In genomic region chr2:145674496-145675141, GRCm38 (mm10) we compare ENCODE assay signal across 9 mouse cellular contexts. TPM values are rescaled to one million over a fixed set of nuclear protein-coding genes. Genes with fewer than 3 reads are reported as not detected.
DNase-seq lines count a peak whose midpoint lies in the region; ATAC-seq and TF ChIP-seq lines count a peak whose summit lies in the region.
"Had no signal": no experiment of that assay in that cellular context is flagged by ENCODE, and none has a peak within 500 bp of the region (broad histone marks: within the 10 kb centered on the region; RNA-seq: fewer than 3 reads in every experiment).

No protein-coding gene starts in this region.

- peaks cover 5% of the 10 kb centered on the region; the same call in 1 of the 2 replicates for H3K4me1 ChIP-seq in kidney, adult 2 months (ENCODE audit: control insufficient read depth, insufficient read depth, low read length)
- H3K4me1 ChIP-seq in bone marrow macrophage, adult 2 months (ENCODE audit: control insufficient read depth, insufficient read depth, low read length): 0 out of 2 replicates have a peak, but pooled peaks cover 2% of the 10 kb centered on the region
- peaks cover 23% of the 10 kb centered on the region for H3K4me1 ChIP-seq in hindbrain, embryonic 12.5 days
- peaks cover 18% of the 10 kb centered on the region for H3K4me1 ChIP-seq in midbrain, embryonic 13.5 days (replicated peaks)

- no peak overlapping the region; the same call in 1 of the 2 replicates for H3K27ac ChIP-seq in kidney, adult 2 months (ENCODE audit: insufficient read depth, low read depth, low read length)
- H3K27ac ChIP-seq in bone marrow macrophage, adult 2 months (ENCODE audit: insufficient read depth, low read depth, low read length): no peak overlapping the region
- peak overlapping the region; percentile 42; the same call in 1 of the 2 replicates for H3K27ac ChIP-seq in hindbrain, embryonic 12.5 days
- H3K27ac ChIP-seq in midbrain, embryonic 13.5 days: no peak overlapping the region

- no peak for TF ChIP-seq CTCF in kidney, adult 2 months (conservative IDR thresholded peaks at IDR 0.05; ENCODE audit: insufficient read depth, insufficient read length, low read depth, low read length)
- no peak for TF ChIP-seq CTCF in bone marrow macrophage, adult 2 months (IDR thresholded peaks at IDR 0.05; ENCODE audit: low read depth, low read length)

- no peaks in the 10 kb centered on the region for H3K27me3 ChIP-seq in kidney, adult 2 months (replicated peaks; ENCODE audit: control insufficient read depth, insufficient read depth, low read length)
- H3K27me3 ChIP-seq in hindbrain, embryonic 12.5 days: no peaks in the 10 kb centered on the region
- H3K27me3 ChIP-seq in midbrain, embryonic 13.5 days: peaks cover 9% of the 10 kb centered on the region; the same call in 1 of the 2 replicates
- H3K27me3 ChIP-seq: Patski had no signal

- ATAC-seq in hindbrain, embryonic 12.5 days (ENCODE audit: low FRiP score): peak; percentile 49
- ATAC-seq in midbrain, embryonic 13.5 days: peak; percentile 65

- H3K9me3 ChIP-seq in hindbrain, embryonic 12.5 days (replicated peaks): no peaks in the 10 kb centered on the region
- no peaks in the 10 kb centered on the region for H3K9me3 ChIP-seq in midbrain, embryonic 13.5 days

- peak overlapping the region; percentile 73 for H3K9ac ChIP-seq in hindbrain, embryonic 12.5 days
- H3K9ac ChIP-seq in midbrain, embryonic 13.5 days (replicated peaks): peak overlapping the region; percentile 75

- DNase-seq in kidney, adult 2 months: no peak
- no peak for DNase-seq in kidney, postnatal 14 days
- no peak for DNase-seq in urinary bladder, adult 18-20 months (ENCODE audit: low spot score in 2 of 2)
- DNase-seq in cerebellum, adult 11-12 months: no peak
- DNase-seq in adrenal gland, postnatal 10 days: no peak

- H3K4me2 ChIP-seq in hindbrain, embryonic 12.5 days (replicated peaks): peak overlapping the region; percentile 90
- H3K4me2 ChIP-seq in midbrain, embryonic 13.5 days (replicated peaks): peak overlapping the region; percentile 93

- H3K36me3 ChIP-seq in kidney, adult 2 months (ENCODE audit: control insufficient read depth, insufficient read depth, low read length): no peaks in the 10 kb centered on the region
- H3K36me3 ChIP-seq in hindbrain, embryonic 12.5 days: no peaks in the 10 kb centered on the region
- no peaks in the 10 kb centered on the region for H3K36me3 ChIP-seq in midbrain, embryonic 13.5 days

- WGBS in kidney, adult 2 months: 4% methylated on average over 23 of the region's 23 CpGs
- WGBS in hindbrain, embryonic 12.5 days: 5% methylated on average over 23 of the region's 23 CpGs
- 6% methylated on average over 22 of the region's 23 CpGs for WGBS in midbrain, embryonic 13.5 days

- no peak for TF ChIP-seq POLR2A in kidney, adult 2 months (IDR thresholded peaks at IDR 0.05; ENCODE audit: low read depth, low read length)
- no peak for TF ChIP-seq POLR2A in bone marrow macrophage, adult 2 months (IDR thresholded peaks at IDR 0.05; ENCODE audit: borderline replicate concordance, low read depth, low read length)

- peak overlapping the region; percentile 69 for H3K4me3 ChIP-seq in kidney, adult 2 months (ENCODE audit: insufficient read depth, low read depth, low read length)
- H3K4me3 ChIP-seq in bone marrow macrophage, adult 2 months (ENCODE audit: insufficient read depth, low read length): peak overlapping the region; percentile 64
- H3K4me3 ChIP-seq in hindbrain, embryonic 12.5 days: peak overlapping the region; percentile 64
- peak overlapping the region; percentile 69 for H3K4me3 ChIP-seq in midbrain, embryonic 13.5 days (replicated peaks)

RNA-seq across cellular contexts. Expression of gene Rin2, which starts 0.4 kb away (rescaled TPM):
- polyA plus RNA-seq in kidney, adult 2 months (2012; rRNA removed): 17.0 and 18.8 TPM in 2 replicates
- polyA plus RNA-seq in bone marrow macrophage, adult 2 months (2012; ENCODE audit: insufficient read depth, insufficient read length, missing spikeins): 64.5 and 70.2 TPM in 2 replicates
- polyA plus RNA-seq in hindbrain, embryonic 12.5 days (2016; fragmentation: Nextera tagmentation; extraction: Ambion mirVana): 21.4 and 29.2 TPM in 2 replicates
- 11.9 and 12.8 TPM in 2 replicates for polyA plus RNA-seq in midbrain, embryonic 13.5 days (2015; fragmentation: Nextera tagmentation; extraction: Ambion mirVana)
- total RNA-seq in adrenal gland, postnatal 10 days (2021): 10 to 100 TPM; 24.6 to 32.2 TPM
